ENCODE assay signal across 8 mouse cellular contexts in the genomic region with DNA sequence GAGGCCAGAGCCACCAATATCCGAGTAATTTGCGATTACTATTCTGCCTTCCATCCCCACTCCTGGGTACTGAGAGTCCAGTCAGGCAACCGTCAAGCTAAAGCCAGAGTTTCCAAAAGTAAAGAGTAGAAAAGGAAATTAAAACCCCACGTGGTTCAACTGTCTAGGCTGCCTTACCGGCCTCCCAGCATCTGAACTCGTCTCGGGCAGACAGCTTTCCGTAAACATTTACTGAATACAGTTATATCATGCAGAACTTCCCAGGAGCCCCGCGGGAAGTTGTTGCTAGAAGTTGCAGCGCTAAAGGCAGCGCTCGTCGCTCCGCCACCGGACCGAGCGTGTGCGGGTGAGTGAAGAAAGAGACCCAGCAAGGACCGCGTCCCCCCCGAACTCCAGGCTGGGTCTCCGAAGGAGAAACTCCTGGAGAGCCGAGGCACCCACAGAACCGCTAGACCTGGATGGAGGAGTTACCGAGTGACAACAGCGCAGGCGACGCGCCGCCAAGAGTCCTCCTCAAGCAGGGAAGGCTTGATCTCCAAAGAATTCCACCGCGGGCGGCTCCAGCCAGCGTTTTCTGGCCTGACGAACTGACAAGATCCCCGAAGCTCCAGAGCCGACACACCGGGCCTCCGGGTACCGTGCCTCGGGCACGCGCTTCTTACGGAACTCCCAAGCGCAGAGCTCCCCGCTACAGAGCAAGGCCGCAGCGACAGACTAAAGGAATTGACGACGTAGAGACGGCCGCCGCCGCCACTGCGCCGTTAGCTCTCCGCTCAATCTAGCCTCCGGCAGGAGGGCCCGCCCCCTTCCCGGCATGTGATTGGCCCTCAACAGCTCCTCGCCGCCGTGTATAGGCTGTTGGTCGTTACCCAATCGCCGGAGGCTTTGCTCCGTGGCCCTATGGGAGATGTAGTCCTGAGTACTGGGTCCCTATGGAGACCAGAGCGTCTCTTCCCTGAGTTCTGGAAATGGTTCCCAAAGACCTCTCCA. TPM values are rescaled to one million over a fixed set of nuclear protein-coding genes. Genes with fewer than 3 reads are reported as not detected.
DNase-seq lines count a peak whose midpoint lies in the region; ATAC-seq lines count a peak whose summit lies in the region.

A gene (minus strand): TSS at position 723 of the 990 bp plus-strand sequence.

- H3K9ac ChIP-seq in heart, embryonic 13.5 days, result peak within 1 kb of the TSS; percentile 90
- H3K9ac ChIP-seq in liver, embryonic 12.5 days, result peak within 1 kb of the TSS; percentile 90
- peak within 1 kb of the TSS; percentile 61 for H3K9ac ChIP-seq in stomach, embryonic 15.5 days

- H3K9me3 ChIP-seq in heart, embryonic 13.5 days, result peaks cover 14% of the 10 kb centered on the region
- peaks cover 10% of the 10 kb centered on the region for H3K9me3 ChIP-seq in liver, embryonic 12.5 days (replicated peaks)
- no peaks in the 10 kb centered on the region for H3K9me3 ChIP-seq in stomach, embryonic 15.5 days

- H3K4me3 ChIP-seq in brown adipose tissue, adult 24 weeks (ENCODE audit: insufficient read depth, low read depth, low read length), result peak within 1 kb of the TSS; percentile 89
- peak within 1 kb of the TSS; percentile 83 for H3K4me3 ChIP-seq in heart, embryonic 13.5 days
- H3K4me3 ChIP-seq in liver, embryonic 12.5 days, result peak within 1 kb of the TSS; percentile 82
- H3K4me3 ChIP-seq in stomach, embryonic 15.5 days (replicated peaks), result peak within 1 kb of the TSS; percentile 84

- peak; percentile 95 for DNase-seq in CD4-positive, CD25-positive, alpha-beta regulatory T cell, adult 2 months (ENCODE audit: low read depth, low spot score)
- DNase-seq in fat pad, adult 2 months (ENCODE audit: extremely low read depth, low read depth, low spot score), result peak; percentile 34
- DNase-seq in kidney, postnatal 10 days, result peak; percentile 98
- DNase-seq in natural killer cell, adult 2 months (ENCODE audit: low spot score in 2 of 2), result peak; percentile 77 to 84

- H3K27me3 ChIP-seq in heart, embryonic 13.5 days (replicated peaks), result no peaks in the 10 kb centered on the region
- no peaks in the 10 kb centered on the region for H3K27me3 ChIP-seq in liver, embryonic 12.5 days (replicated peaks)
- H3K27me3 ChIP-seq in stomach, embryonic 15.5 days (replicated peaks), result no peaks in the 10 kb centered on the region

- peaks cover 3% of the 10 kb centered on the region; the same call in 1 of the 2 replicates for H3K4me1 ChIP-seq in brown adipose tissue, adult 24 weeks (ENCODE audit: control insufficient read depth, insufficient read depth, insufficient read length, low read length)
- peaks cover 27% of the 10 kb centered on the region for H3K4me1 ChIP-seq in heart, embryonic 13.5 days
- H3K4me1 ChIP-seq in liver, embryonic 12.5 days, result peaks cover 44% of the 10 kb centered on the region
- no peaks in the 10 kb centered on the region for H3K4me1 ChIP-seq in stomach, embryonic 15.5 days

- peak within 1 kb of the TSS; percentile 58 for H3K27ac ChIP-seq in brown adipose tissue, adult 24 weeks (replicated peaks; ENCODE audit: low read depth, low read length)
- peak within 1 kb of the TSS; percentile 92 for H3K27ac ChIP-seq in heart, embryonic 13.5 days (replicated peaks)
- peak within 1 kb of the TSS; percentile 90 for H3K27ac ChIP-seq in liver, embryonic 12.5 days
- peak within 1 kb of the TSS; percentile 90 for H3K27ac ChIP-seq in stomach, embryonic 15.5 days

- ATAC-seq in heart, embryonic 13.5 days (ENCODE audit: extremely low read depth, insufficient number of reproducible peaks, low FRiP score, low TSS enrichment), result peak; percentile 100
- ATAC-seq in liver, embryonic 12.5 days, result peak; percentile 100
- peak; percentile 100 for ATAC-seq in stomach, embryonic 15.5 days (ENCODE audit: insufficient read depth, low FRiP score, low read depth)

- peaks cover 12% of the 10 kb centered on the region for H3K36me3 ChIP-seq in heart, embryonic 13.5 days
- peaks cover 18% of the 10 kb centered on the region for H3K36me3 ChIP-seq in liver, embryonic 12.5 days
- no peaks in the 10 kb centered on the region; the same call in 1 of the 2 replicates for H3K36me3 ChIP-seq in stomach, embryonic 15.5 days

- H3K4me2 ChIP-seq in heart, embryonic 13.5 days, result peak within 1 kb of the TSS; percentile 81
- H3K4me2 ChIP-seq in liver, embryonic 12.5 days, result peak within 1 kb of the TSS; percentile 75
- peak within 1 kb of the TSS; percentile 59 for H3K4me2 ChIP-seq in stomach, embryonic 15.5 days

- under 1% methylated on average over 69 of the region's 69 CpGs for WGBS in heart, embryonic 13.5 days
- under 1% methylated on average over 69 of the region's 69 CpGs for WGBS in liver, embryonic 12.5 days (ENCODE audit: insufficient replicate concordance)
- under 1% methylated on average over 69 of the region's 69 CpGs for WGBS in stomach, embryonic 15.5 days

RNA-seq across cellular contexts. Expression of the gene that starts here (rescaled TPM):
- polyA plus RNA-seq in brown adipose tissue, adult 24 weeks (2012; ENCODE audit: insufficient read depth, insufficient read length, missing spikeins), result 5.0 and 5.1 TPM in 2 replicates
- 11.4 and 11.5 TPM in 2 replicates for polyA plus RNA-seq in heart, embryonic 13.5 days (2015; fragmentation: Nextera tagmentation; extraction: Ambion mirVana)
- polyA plus RNA-seq in liver, embryonic 12.5 days (2016; fragmentation: Nextera tagmentation; extraction: Ambion mirVana), result 14.1 and 16.6 TPM in 2 replicates
- polyA plus RNA-seq in stomach, embryonic 15.5 days (2015; fragmentation: Nextera tagmentation; extraction: Ambion mirVana), result 9.6 and 10.1 TPM in 2 replicates

Comparison
In these comparisons a context has a peak if more than half of its experiments do, and no peak if none do; other contexts are left out.
1. Peak in every context shown above with its lines: DNase-seq, ATAC-seq, H3K4me3 ChIP-seq and H3K27ac ChIP-seq.
2. DNase-seq: peak in every context shown above with its lines; median percentile 98 in kidney, postnatal 10 days; 95 in CD4-positive, CD25-positive, alpha-beta regulatory T cell, adult 2 months; 80 in natural killer cell, adult 2 months; 34 in fat pad, adult 2 months.